In genomic region chr9:31086754-31087145, GRCm38 (mm10) we compare ENCODE assay signal across 14 mouse cellular contexts. TPM values are rescaled to one million over a fixed set of nuclear protein-coding genes. Genes with fewer than 3 reads are reported as not detected.
DNase-seq lines count a peak whose midpoint lies in the region; ATAC-seq and TF ChIP-seq lines count a peak whose summit lies in the region.
"Had no signal": no experiment of that assay in that cellular context is flagged by ENCODE, and none has a peak within 500 bp of the region (broad histone marks: within the 10 kb centered on the region; RNA-seq: fewer than 3 reads in every experiment).

No protein-coding gene starts in this region.

- peak; percentile 67 for DNase-seq in heart, adult 11 months
- DNase-seq in heart, adult 2 months, result no peak
- peak; percentile 65 for DNase-seq in heart, embryonic 10.5 days (ENCODE audit: low spot score)
- DNase-seq in liver, embryonic 11.5 days (ENCODE audit: low spot score), result peak; percentile 27
- no peak for DNase-seq in liver
- DNase-seq in testis, postnatal 10 days (ENCODE audit: low spot score), result peak; percentile 34
- DNase-seq in testis, postnatal 14 days (ENCODE audit: low spot score), result no peak
- DNase-seq: adrenal gland, adult 8-10 months; cerebellum, adult 11-12 months had no signal

- 78% methylated on average over 7 of the region's 7 CpGs for WGBS in heart, adult 2 months
- 73% methylated on average over 7 of the region's 7 CpGs for WGBS in heart, embryonic 10.5 days
- WGBS in heart, embryonic 11.5 days (ENCODE audit: insufficient replicate concordance), result 77% methylated on average over 7 of the region's 7 CpGs
- WGBS in liver, embryonic 11.5 days, result 72% methylated on average over 7 of the region's 7 CpGs

- H3K4me3 ChIP-seq in heart, adult 2 months, result no peak overlapping the region
- H3K4me3 ChIP-seq in heart, embryonic 10.5 days, result no peak overlapping the region
- no peak overlapping the region for H3K4me3 ChIP-seq in heart, embryonic 11.5 days (ENCODE audit: low read depth, low read length)
- H3K4me3 ChIP-seq in liver, embryonic 11.5 days (ENCODE audit: low read depth, low read length), result no peak overlapping the region

- H3K27me3 ChIP-seq in heart, adult 2 months (ENCODE audit: control insufficient read depth, insufficient read depth, low read length), result no peaks in the 10 kb centered on the region
- peaks cover 57% of the 10 kb centered on the region for H3K27me3 ChIP-seq in heart, embryonic 10.5 days (ENCODE audit: insufficient read depth, poor library complexity, severe bottlenecking)
- peaks cover 15% of the 10 kb centered on the region for H3K27me3 ChIP-seq in heart, embryonic 11.5 days (ENCODE audit: control insufficient read depth, insufficient read depth, low read length)
- 0 out of 2 replicates have a peak, but pooled peaks cover 2% of the 10 kb centered on the region for H3K27me3 ChIP-seq in liver, embryonic 11.5 days (replicated peaks; ENCODE audit: control insufficient read depth, insufficient read depth, low read length)
- H3K27me3 ChIP-seq: CH12.LX had no signal

- no peaks in the 10 kb centered on the region; the same call in 1 of the 2 replicates for H3K4me1 ChIP-seq in heart, adult 2 months (ENCODE audit: control insufficient read depth, insufficient read depth, low read length)
- 0 out of 2 replicates have a peak, but pooled peaks cover 3% of the 10 kb centered on the region for H3K4me1 ChIP-seq in heart, embryonic 10.5 days
- no peaks in the 10 kb centered on the region for H3K4me1 ChIP-seq in heart, embryonic 11.5 days (ENCODE audit: control insufficient read depth, insufficient read depth, low read length)
- no peaks in the 10 kb centered on the region for H3K4me1 ChIP-seq in liver, embryonic 11.5 days (replicated peaks; ENCODE audit: control insufficient read depth, insufficient read depth, low read length)

- no peak for TF ChIP-seq CTCF in heart, adult 2 months (IDR thresholded peaks at IDR 0.05)

- no peaks in the 10 kb centered on the region for H3K9me3 ChIP-seq in heart, embryonic 10.5 days
- H3K9me3 ChIP-seq in heart, embryonic 11.5 days (replicated peaks; ENCODE audit: control insufficient read depth, low read length), result no peaks in the 10 kb centered on the region
- H3K9me3 ChIP-seq in liver, embryonic 11.5 days (ENCODE audit: control insufficient read depth, low read length), result no peaks in the 10 kb centered on the region
- H3K9me3 ChIP-seq: G1E had no signal

- TF ChIP-seq POLR2A in heart, adult 2 months (IDR thresholded peaks at IDR 0.05; ENCODE audit: insufficient read depth, low read depth, low read length), result no peak

- no peak overlapping the region for H3K9ac ChIP-seq in heart, adult 2 months (ENCODE audit: low read depth, low read length)
- H3K9ac ChIP-seq in heart, embryonic 11.5 days (ENCODE audit: low read depth, low read length), result no peak overlapping the region
- no peak overlapping the region for H3K9ac ChIP-seq in liver, embryonic 11.5 days (ENCODE audit: low read depth, low read length)

- intact Hi-C loops in heart, adult 2 months (cut with DNase I), result loop anchor here (1.0 to 10.0 kb wide), 2 partner anchors 606 to 642 kb away; no protein-coding TSS in a partner anchor

- no peak overlapping the region for H3K27ac ChIP-seq in heart, adult 2 months
- H3K27ac ChIP-seq in heart, embryonic 10.5 days, result no peak overlapping the region
- no peak overlapping the region for H3K27ac ChIP-seq in heart, embryonic 11.5 days (ENCODE audit: low read depth, low read length)
- no peak overlapping the region for H3K27ac ChIP-seq in liver, embryonic 11.5 days (ENCODE audit: low read depth, low read length)

- H3K79me2 ChIP-seq in heart, adult 2 months (replicated peaks; ENCODE audit: control insufficient read depth, insufficient read depth, low read length), result no peaks in the 10 kb centered on the region

- ATAC-seq in heart, embryonic 11.5 days (replicated peaks; ENCODE audit: insufficient number of reproducible peaks, low FRiP score, low TSS enrichment), result no peak
- ATAC-seq in liver, embryonic 11.5 days (replicated peaks; ENCODE audit: low FRiP score), result no peak
- ATAC-seq: activated CD4-positive, CD25-positive, alpha-beta regulatory T cell, adult 4 months; Patski had no signal

- no peaks in the 10 kb centered on the region for H3K36me3 ChIP-seq in heart, adult 2 months (ENCODE audit: control insufficient read depth, insufficient read depth, low read length)
- no peaks in the 10 kb centered on the region for H3K36me3 ChIP-seq in heart, embryonic 10.5 days
- H3K36me3 ChIP-seq in heart, embryonic 11.5 days (ENCODE audit: control insufficient read depth, insufficient read depth, low read length), result no peaks in the 10 kb centered on the region
- no peaks in the 10 kb centered on the region for H3K36me3 ChIP-seq in liver, embryonic 11.5 days (ENCODE audit: control insufficient read depth, insufficient read depth, low read length)
- H3K36me3 ChIP-seq: G1E had no signal

- no peak overlapping the region for H3K4me2 ChIP-seq in heart, embryonic 11.5 days
- no peak overlapping the region for H3K4me2 ChIP-seq in liver, embryonic 11.5 days

- no peak for TF ChIP-seq EP300 in heart, adult 2 months (IDR thresholded peaks at IDR 0.05; ENCODE audit: insufficient read depth, low read depth, low read length)

RNA-seq across cellular contexts. Expression of gene St14, which starts 44.9 kb away (rescaled TPM):
- under 1 TPM; 0.25 to 0.55 TPM for total RNA-seq in heart, adult 2 months (2021)
- polyA plus RNA-seq in heart, adult 2 months (2012; rRNA removed), result 0.18 and 1.2 TPM in 2 replicates
- polyA plus RNA-seq in heart, embryonic 10.5 days (2016; fragmentation: Nextera tagmentation; extraction: Ambion mirVana), result 2.3 and 5.9 TPM in 2 replicates
- polyA plus RNA-seq in heart, embryonic 11.5 days (2014; fragmentation: Nextera tagmentation; extraction: Ambion mirVana), result 0.63 and 0.96 TPM in 2 replicates
- 1.4 and 1.5 TPM in 2 replicates for polyA plus RNA-seq in liver, embryonic 11.5 days (2014; fragmentation: Nextera tagmentation; extraction: Ambion mirVana)
- polyA plus RNA-seq: G1E, Patski had no signal

RNA-seq across cellular contexts. Expression of gene Zbtb44, which starts 56.3 kb away (rescaled TPM):
- total RNA-seq in heart, adult 2 months (2021), result 10 to 100 TPM; 30.5 to 30.6 TPM
- polyA plus RNA-seq in heart, adult 2 months (2012; rRNA removed), result 4.8 and 9.1 TPM in 2 replicates
- polyA plus RNA-seq in heart, embryonic 10.5 days (2016; fragmentation: Nextera tagmentation; extraction: Ambion mirVana), result 4.6 and 6.1 TPM in 2 replicates
- polyA plus RNA-seq in heart, embryonic 11.5 days (2014; fragmentation: Nextera tagmentation; extraction: Ambion mirVana), result 4.2 and 7.1 TPM in 2 replicates
- polyA plus RNA-seq in liver, embryonic 11.5 days (2014; fragmentation: Nextera tagmentation; extraction: Ambion mirVana), result 8.2 and 9.1 TPM in 2 replicates

Comparison
In these comparisons a context has a peak if more than half of its experiments do, and no peak if none do; other contexts are left out.
1. DNase-seq: peak in heart, adult 11 months (single experiment), heart, embryonic 10.5 days (single experiment), liver, embryonic 11.5 days (single experiment) and testis, postnatal 10 days (single experiment); none in heart, adult 2 months (0 of 2), liver (single experiment) and testis, postnatal 14 days (single experiment).